Mouse (Mus musculus) spleen, adult 12 weeks (tissue): ENCODE data around the gene Rasal2.

Experiments
- DNase-seq: peaks from one replicate; pipeline ENCODE4 v3.0.0; 2022; ENCODE audit warnings: low spot score

Gene Rasal2

DNA sequence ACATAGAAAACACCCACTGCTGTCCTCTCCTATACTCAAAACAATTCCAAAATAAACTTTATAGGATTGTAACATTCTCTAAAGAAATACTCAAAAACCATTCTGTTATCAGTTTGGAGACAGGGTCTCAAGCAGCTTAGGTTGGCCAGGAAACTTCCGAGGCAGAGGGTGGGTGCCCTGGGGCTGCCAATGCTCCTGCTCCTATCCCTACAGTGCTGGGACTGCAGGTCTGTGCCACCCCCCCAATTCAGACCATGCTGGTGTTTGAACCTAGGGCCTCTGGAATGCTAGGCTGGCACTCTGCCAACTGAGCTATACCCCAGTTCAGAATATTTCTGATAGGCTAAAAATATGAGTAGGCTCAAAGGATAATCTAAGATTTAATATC is 274.5 kb downstream of the Rasal2 start:
- no peak for DNase-seq

- DNase-seq = no peak
Measured at GRCm38 (mm10) chr1:157137132-157137853, 275.1 kb downstream of the Rasal2 start.

GRCm38 (mm10) chr1:157128219-157128618 is 284.2 kb downstream of the Rasal2 start:
- DNase-seq = no peak

GRCm38 (mm10) chr1:157123836-157124235 is 288.6 kb downstream of the Rasal2 start:
- no peak for DNase-seq

DNA sequence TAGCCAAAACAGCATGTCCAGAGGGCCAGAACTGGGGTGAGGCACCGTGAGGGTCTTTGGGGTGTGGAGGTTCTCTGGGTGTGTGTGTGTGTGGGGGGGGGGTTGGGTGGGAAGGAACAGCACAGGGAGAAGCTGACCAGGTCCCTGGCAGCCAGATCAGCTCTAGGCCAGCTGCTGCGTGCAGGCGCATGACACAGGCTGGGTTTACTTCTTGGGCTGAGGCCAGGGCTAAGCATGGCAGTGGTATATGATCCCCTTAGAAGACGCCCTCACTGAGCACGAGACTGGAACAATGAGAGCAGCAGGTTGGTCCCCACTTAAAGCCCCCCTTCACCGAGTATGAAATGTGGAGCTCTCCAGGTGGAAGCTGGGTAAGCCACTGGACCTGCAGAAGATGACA is 293.2 kb downstream of the Rasal2 start:
- no peak for DNase-seq

- DNase-seq = no peak
Measured at GRCm38 (mm10) chr1:157117440-157117839, 295.0 kb downstream of the Rasal2 start.

- DNase-seq = no peak
Measured at GRCm38 (mm10) chr1:157114492-157114891, 297.9 kb downstream of the Rasal2 start.

DNA sequence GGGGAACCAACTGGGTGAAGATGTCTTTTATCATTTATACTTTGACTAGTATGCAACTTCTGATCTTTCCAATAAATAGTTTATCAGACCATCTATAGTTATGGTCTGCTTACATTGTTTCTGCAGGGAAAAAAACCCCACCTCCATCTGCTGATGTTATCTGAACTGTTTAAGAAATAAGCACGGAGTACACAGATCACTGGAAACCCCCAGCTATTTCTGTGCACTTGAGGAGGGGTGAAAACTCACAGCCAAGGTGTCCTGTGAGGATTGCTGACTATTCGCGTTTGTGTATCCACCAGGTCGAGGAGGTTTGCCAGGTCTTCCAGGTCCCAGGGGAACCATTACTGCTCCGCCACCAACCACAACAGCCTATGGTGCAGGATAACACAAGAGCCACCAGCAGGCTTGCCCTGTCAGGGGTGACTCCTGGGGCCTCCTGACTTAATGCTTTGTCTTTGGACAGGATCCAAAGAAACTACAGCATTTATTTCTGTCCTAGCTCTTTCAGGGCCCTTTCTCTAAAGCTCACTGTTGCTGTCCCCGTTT is 302.0 kb downstream of the Rasal2 start:
- DNase-seq = no peak

GRCm38 (mm10) chr1:157108580-157108979 is 303.8 kb downstream of the Rasal2 start, which contains the start of gene Tex35:
TSS of gene Tex35 (minus strand) at chr1:157108680.
- no peak for DNase-seq

GRCm38 (mm10) chr1:157101122-157101865 is 311.1 kb downstream of the Rasal2 start:
- no peak for DNase-seq

DNA sequence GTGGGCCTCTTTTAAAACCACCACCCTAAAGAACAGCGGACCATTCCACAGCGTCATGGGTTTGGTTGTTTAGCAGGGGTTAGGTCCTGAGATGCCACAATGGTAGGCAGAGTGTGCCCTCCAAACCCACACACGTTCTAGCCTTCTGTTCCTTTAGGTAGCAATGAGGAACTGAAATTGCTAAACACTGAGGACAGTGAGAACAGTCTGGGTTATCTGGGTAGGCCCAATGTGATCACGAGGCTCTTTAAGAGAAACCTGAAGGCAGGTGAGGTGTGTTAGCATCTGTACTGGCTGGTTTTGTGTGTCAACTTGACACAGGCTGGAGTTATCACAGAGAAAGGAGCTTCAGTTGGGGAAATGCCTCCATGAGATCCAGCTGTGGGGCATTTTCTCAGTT is 316.9 kb downstream of the Rasal2 start:
- no peak for DNase-seq

DNA sequence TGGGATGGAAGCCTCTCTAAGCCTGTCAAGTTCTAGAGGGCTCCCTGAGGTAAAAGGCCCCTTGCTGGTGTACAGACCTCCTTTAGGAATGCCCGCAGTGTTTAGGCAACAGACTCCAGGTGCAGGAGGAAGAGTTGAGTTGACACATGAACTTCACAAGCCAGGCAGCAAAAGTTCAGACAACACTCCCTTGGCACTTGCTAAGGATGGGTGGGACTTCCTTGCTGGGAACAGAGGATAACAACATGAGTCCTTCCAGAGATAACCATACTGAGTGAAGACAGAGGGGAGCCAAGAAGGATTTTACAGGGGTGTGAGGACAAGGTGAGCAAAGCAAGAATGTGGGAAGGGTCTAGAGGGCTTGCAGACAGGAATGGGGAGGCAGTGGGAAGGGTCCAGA is 319.8 kb downstream of the Rasal2 start:
- no peak for DNase-seq

- DNase-seq = no peak
Measured at GRCm38 (mm10) chr1:157092140-157092539, 320.3 kb downstream of the Rasal2 start.

DNA sequence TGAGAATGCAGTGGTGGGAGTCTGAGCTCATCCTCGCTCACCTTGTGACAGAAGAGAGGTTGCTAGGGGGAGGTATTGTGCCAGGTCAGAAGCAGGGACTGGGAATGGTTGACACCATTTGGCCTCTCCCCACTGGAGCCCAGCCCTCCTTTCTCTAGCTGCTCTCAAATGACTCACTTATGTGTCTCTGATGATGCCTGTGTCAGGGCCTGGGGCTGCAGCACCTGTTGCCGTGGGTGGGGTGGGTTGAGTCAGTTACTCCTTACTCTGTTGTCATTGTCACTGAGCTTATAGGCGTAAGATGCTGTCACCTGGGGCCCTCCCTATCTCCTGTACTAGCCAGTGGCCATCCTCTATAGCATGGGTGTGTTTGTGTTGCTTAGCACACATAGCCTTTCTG is 321.6 kb downstream of the Rasal2 start:
- no peak for DNase-seq

- peak; percentile 19 for DNase-seq
Measured at GRCm38 (mm10) chr1:157086097-157086994, 326.0 kb downstream of the Rasal2 start.
